Mouse (Mus musculus): ENCODE results near the gene Rapgef2. TPM values are rescaled to one million over a fixed set of nuclear protein-coding genes. Genes with fewer than 3 reads are reported as not detected.
A peak's percentile ranks its signal among the peaks of the same experiment; 100 is the strongest.

The Rapgef2 gene
- polyA plus RNA-seq, 1 experiment: 8.7 TPM

DNA sequence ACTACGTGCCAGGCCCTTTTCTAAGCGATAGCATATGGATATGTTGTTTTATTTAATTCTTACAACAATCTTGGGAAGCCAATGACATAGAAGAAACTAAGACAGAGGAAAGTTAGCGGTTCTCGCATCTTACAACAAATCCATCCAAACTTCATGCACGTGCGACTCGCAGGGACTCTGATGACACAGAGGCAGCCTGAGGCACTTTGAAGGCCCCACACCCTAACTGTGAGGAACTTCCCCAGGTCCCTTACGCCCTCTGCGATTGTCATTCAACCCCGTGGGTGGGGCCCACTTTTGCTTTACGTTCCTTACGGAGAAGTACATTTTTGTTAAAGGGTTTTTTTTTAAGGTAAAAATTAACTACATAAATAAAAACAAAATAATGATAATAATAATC, 166.3 kb downstream of the Rapgef2 start:
- H3K27ac ChIP-seq (ENCODE audit: control insufficient read depth, insufficient read depth, low read length): no peak overlapping the region
- no peaks in the 10 kb centered on the region for H3K36me3 ChIP-seq (ENCODE audit: control insufficient read depth, insufficient read depth, low read length)
- TF ChIP-seq POLR2A (IDR thresholded peaks at IDR 0.05; ENCODE audit: control insufficient read depth, extremely low read depth, insufficient read depth, low read length, poor library complexity) (no peak), CTCF (IDR thresholded peaks at IDR 0.05; ENCODE audit: borderline replicate concordance, control insufficient read depth, extremely low read depth, insufficient read depth, low read length, poor library complexity) (no peak)
- no peaks in the 10 kb centered on the region for H3K27me3 ChIP-seq (ENCODE audit: control insufficient read depth, insufficient read depth, low read length)
- no peak for DNase-seq
- WGBS: 98% methylated on average over 12 of the region's 12 CpGs
- H3K4me3 ChIP-seq (ENCODE audit: control insufficient read depth, insufficient read depth, low read length): no peak overlapping the region
- no peaks in the 10 kb centered on the region for H3K4me1 ChIP-seq (replicated peaks; ENCODE audit: control insufficient read depth, insufficient read depth, low read length)

DNA sequence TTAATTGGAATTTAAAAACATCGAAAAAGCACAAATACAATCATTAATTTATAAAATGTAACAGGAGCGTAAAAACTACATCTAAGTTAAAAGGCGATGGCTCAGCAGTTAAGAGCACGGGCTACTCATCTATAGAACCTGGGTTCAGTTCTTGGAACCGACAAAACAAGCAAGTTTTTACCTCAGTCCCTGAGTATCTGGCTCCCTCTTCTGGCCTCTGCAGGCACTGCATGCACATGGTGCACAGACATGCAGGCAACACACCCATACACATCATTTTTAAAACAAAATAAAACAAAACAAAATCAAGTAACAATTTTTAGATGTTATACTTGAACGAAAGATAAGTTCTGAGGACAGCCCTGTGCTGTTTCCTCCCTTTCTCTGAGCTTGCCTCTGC, 176.2 kb downstream of the Rapgef2 start:
- Histone ChIP-seq H3K36me3 (ENCODE audit: control insufficient read depth, insufficient read depth, low read length) (no peaks in the 10 kb centered on the region), H3K4me1 (replicated peaks; ENCODE audit: control insufficient read depth, insufficient read depth, low read length) (no peaks in the 10 kb centered on the region), H3K4me3 (ENCODE audit: control insufficient read depth, insufficient read depth, low read length) (no peak overlapping the region), H3K27ac (ENCODE audit: control insufficient read depth, insufficient read depth, low read length) (no peak overlapping the region), H3K27me3 (ENCODE audit: control insufficient read depth, insufficient read depth, low read length) (no peaks in the 10 kb centered on the region)
- peak; percentile 37 for DNase-seq
- TF ChIP-seq POLR2A (IDR thresholded peaks at IDR 0.05; ENCODE audit: control insufficient read depth, extremely low read depth, insufficient read depth, low read length, poor library complexity) (no peak), CTCF (IDR thresholded peaks at IDR 0.05; ENCODE audit: borderline replicate concordance, control insufficient read depth, extremely low read depth, insufficient read depth, low read length, poor library complexity) (no peak)
- 95% methylated on average over 6 of the region's 6 CpGs for WGBS

DNA sequence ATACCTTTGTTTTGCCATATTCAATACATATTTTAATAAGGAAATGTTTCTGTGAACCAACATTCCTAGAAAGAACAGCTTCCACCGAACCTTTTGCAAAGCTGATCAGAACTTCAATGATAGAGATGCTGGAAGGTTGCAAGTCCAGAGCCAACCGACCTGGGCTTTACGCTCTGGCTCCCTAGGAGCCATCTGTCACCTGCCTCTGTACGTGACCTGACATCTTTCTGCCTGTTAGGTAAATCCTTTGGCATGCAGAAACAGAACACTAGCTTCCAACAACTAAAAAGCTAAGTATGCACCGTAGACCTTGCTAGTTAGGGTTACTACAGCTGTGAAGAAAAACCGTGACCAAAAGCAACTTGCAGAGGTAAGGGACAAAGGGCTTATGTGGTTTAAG, 178.1 kb downstream of the Rapgef2 start:
- 95% methylated on average over 6 of the region's 6 CpGs for WGBS
- Histone ChIP-seq H3K27me3 (ENCODE audit: control insufficient read depth, insufficient read depth, low read length) (no peaks in the 10 kb centered on the region), H3K36me3 (ENCODE audit: control insufficient read depth, insufficient read depth, low read length) (no peaks in the 10 kb centered on the region), H3K4me1 (replicated peaks; ENCODE audit: control insufficient read depth, insufficient read depth, low read length) (no peaks in the 10 kb centered on the region), H3K4me3 (ENCODE audit: control insufficient read depth, insufficient read depth, low read length) (no peak overlapping the region), H3K27ac (ENCODE audit: control insufficient read depth, insufficient read depth, low read length) (no peak overlapping the region)
- DNase-seq: no peak
- no peak for TF ChIP-seq CTCF (IDR thresholded peaks at IDR 0.05; ENCODE audit: borderline replicate concordance, control insufficient read depth, extremely low read depth, insufficient read depth, low read length, poor library complexity)
- no peak for TF ChIP-seq POLR2A (IDR thresholded peaks at IDR 0.05; ENCODE audit: control insufficient read depth, extremely low read depth, insufficient read depth, low read length, poor library complexity)

DNA sequence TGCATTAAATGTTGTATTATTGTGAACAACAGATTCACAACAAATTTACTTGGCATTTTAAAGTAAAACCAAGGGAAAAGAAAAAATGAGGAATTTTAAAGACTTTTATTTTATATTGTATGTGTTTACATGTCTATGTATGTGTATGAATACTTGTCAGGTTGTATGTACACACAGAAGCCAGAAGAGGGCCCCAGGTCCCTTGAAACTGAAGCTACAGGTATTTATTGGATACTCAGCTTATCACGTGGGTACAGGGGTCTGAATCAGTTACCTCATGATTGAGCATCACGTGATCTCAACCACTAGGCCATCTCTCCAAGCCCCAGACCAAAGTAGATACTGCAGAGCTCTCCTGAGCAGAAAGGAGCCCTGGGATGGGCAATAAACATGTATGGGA, 180.0 kb downstream of the Rapgef2 start:
- TF ChIP-seq POLR2A (IDR thresholded peaks at IDR 0.05; ENCODE audit: control insufficient read depth, extremely low read depth, insufficient read depth, low read length, poor library complexity) (no peak), CTCF (IDR thresholded peaks at IDR 0.05; ENCODE audit: borderline replicate concordance, control insufficient read depth, extremely low read depth, insufficient read depth, low read length, poor library complexity) (no peak)
- no peaks in the 10 kb centered on the region for H3K4me1 ChIP-seq (replicated peaks; ENCODE audit: control insufficient read depth, insufficient read depth, low read length)

DNA sequence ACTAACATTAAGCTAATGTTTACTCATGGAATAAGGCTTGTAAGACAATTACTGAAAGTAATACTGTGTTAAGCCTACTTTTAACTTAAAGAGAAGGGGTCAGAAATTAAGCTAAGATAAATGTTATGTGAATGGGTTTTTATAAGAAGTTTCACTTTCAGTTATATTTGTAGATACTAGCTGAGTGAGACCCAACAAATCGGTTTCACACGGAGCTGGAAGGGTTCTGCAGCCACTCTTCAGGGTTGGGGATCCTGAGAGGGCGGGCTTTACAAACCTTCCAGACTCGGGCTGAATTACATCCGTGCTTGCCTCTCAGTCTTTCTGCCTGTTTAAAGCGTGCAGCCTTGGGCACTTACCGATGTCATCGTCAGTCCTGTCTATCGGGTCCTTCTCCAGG, 182.7 kb downstream of the Rapgef2 start:
- no peaks in the 10 kb centered on the region for H3K36me3 ChIP-seq (ENCODE audit: control insufficient read depth, insufficient read depth, low read length)
- H3K4me3 ChIP-seq (ENCODE audit: control insufficient read depth, insufficient read depth, low read length): no peak overlapping the region
- 88% methylated on average over 9 of the region's 9 CpGs for WGBS
- no peak overlapping the region for H3K27ac ChIP-seq (ENCODE audit: control insufficient read depth, insufficient read depth, low read length)
- TF ChIP-seq POLR2A (IDR thresholded peaks at IDR 0.05; ENCODE audit: control insufficient read depth, extremely low read depth, insufficient read depth, low read length, poor library complexity): no peak
- no peak for TF ChIP-seq CTCF (IDR thresholded peaks at IDR 0.05; ENCODE audit: borderline replicate concordance, control insufficient read depth, extremely low read depth, insufficient read depth, low read length, poor library complexity)
- DNase-seq: no peak
- no peaks in the 10 kb centered on the region for H3K4me1 ChIP-seq (replicated peaks; ENCODE audit: control insufficient read depth, insufficient read depth, low read length)
- H3K27me3 ChIP-seq (ENCODE audit: control insufficient read depth, insufficient read depth, low read length): no peaks in the 10 kb centered on the region

More for the DNA sequence above, 180.0 kb downstream of the Rapgef2 start:
- Histone ChIP-seq H3K36me3 (ENCODE audit: control insufficient read depth, insufficient read depth, low read length) (no peaks in the 10 kb centered on the region), H3K4me3 (ENCODE audit: control insufficient read depth, insufficient read depth, low read length) (no peak overlapping the region), H3K27ac (ENCODE audit: control insufficient read depth, insufficient read depth, low read length) (no peak overlapping the region), H3K27me3 (ENCODE audit: control insufficient read depth, insufficient read depth, low read length) (no peaks in the 10 kb centered on the region)
- WGBS: 91% methylated on average over 2 of the region's 2 CpGs
- DNase-seq: no peak

DNA sequence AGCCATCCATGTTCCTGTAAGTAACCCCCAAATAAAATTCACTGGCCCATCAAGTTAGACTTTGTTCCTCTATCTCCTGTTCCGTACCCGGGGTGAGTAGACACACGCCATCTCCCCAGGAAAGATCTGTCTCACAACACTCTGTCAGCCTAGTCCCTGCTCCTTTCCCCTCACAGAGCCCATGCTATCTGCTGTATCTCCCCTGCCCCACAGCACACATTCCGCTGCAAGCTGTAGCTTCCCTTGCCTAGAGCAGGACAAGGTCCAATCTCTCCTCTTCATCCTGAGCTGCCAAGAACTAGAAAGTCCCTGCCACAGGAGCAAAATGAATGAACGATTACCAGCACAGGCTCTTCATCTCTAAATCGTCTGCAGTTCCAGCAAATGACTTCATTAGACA, 184.6 kb downstream of the Rapgef2 start:
- Histone ChIP-seq H3K36me3 (ENCODE audit: control insufficient read depth, insufficient read depth, low read length) (peaks cover 6% of the 10 kb centered on the region; the same call in 1 of the 2 replicates), H3K4me1 (replicated peaks; ENCODE audit: control insufficient read depth, insufficient read depth, low read length) (no peaks in the 10 kb centered on the region), H3K27ac (ENCODE audit: control insufficient read depth, insufficient read depth, low read length) (no peak overlapping the region), H3K27me3 (ENCODE audit: control insufficient read depth, insufficient read depth, low read length) (no peaks in the 10 kb centered on the region), H3K4me3 (ENCODE audit: control insufficient read depth, insufficient read depth, low read length) (no peak overlapping the region)
- TF ChIP-seq CTCF (IDR thresholded peaks at IDR 0.05; ENCODE audit: borderline replicate concordance, control insufficient read depth, extremely low read depth, insufficient read depth, low read length, poor library complexity) (no peak), POLR2A (IDR thresholded peaks at IDR 0.05; ENCODE audit: control insufficient read depth, extremely low read depth, insufficient read depth, low read length, poor library complexity) (no peak)
- WGBS: 89% methylated on average over 6 of the region's 6 CpGs
- no peak for DNase-seq

DNA sequence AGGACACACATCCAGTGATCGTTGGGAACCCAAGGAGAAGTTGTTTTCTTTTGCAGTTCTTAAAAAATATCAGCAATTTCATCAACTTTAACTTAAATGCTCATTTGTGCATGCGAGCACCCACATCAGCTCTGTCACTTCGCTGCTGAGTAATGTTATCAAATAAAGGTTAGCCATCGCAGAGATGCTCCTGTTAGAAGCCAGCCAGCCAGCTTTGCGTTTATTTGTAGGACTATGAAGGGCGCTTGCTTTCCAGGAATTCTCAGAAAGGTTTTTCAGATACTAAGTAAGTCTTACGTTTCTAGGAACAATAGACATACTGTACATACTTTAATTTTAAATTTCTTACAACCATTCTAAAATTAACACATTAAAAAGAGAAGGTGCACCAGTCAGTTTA, 185.5 kb downstream of the Rapgef2 start:
- Histone ChIP-seq H3K4me1 (replicated peaks; ENCODE audit: control insufficient read depth, insufficient read depth, low read length) (no peaks in the 10 kb centered on the region), H3K4me3 (ENCODE audit: control insufficient read depth, insufficient read depth, low read length) (no peak overlapping the region), H3K36me3 (ENCODE audit: control insufficient read depth, insufficient read depth, low read length) (peaks cover 6% of the 10 kb centered on the region; the same call in 1 of the 2 replicates), H3K27me3 (ENCODE audit: control insufficient read depth, insufficient read depth, low read length) (no peaks in the 10 kb centered on the region), H3K27ac (ENCODE audit: control insufficient read depth, insufficient read depth, low read length) (no peak overlapping the region)
- TF ChIP-seq POLR2A (IDR thresholded peaks at IDR 0.05; ENCODE audit: control insufficient read depth, extremely low read depth, insufficient read depth, low read length, poor library complexity): no peak
- no peak for TF ChIP-seq CTCF (IDR thresholded peaks at IDR 0.05; ENCODE audit: borderline replicate concordance, control insufficient read depth, extremely low read depth, insufficient read depth, low read length, poor library complexity)
- no peak for DNase-seq
- WGBS: 65% methylated on average over 7 of the region's 7 CpGs

Measured in thymus, adult 2 months (tissue).